Mouse (Mus musculus) cortical plate, adult 2 months (tissue): ENCODE results near the gene Slc4a1. TPM values are rescaled to one million over a fixed set of nuclear protein-coding genes. Genes with fewer than 3 reads are reported as not detected.
A peak's percentile ranks its signal among the peaks of the same experiment; 100 is the strongest.
"Not testable (repeated sequence)": the region's sequence is repeated elsewhere in the genome, so short reads cannot be mapped to it uniquely, and the experiment has no call there.

Source experiments
- H3K27ac ChIP-seq: fragments of 200-500 bp; 2 replicates; pipeline ENCODE4 v1.5.1; 2012; ENCODE audit warnings: low read length, control low read depth, inconsistent platforms; ENCODE audit not compliant: insufficient read depth
- H3K4me1 ChIP-seq: fragments of 200-500 bp; 2 replicates; pipeline ENCODE4 v1.6.1; 2011; ENCODE audit warnings: low read length; ENCODE audit not compliant: control insufficient read depth, insufficient read depth
- H3K4me3 ChIP-seq: fragments of 200-500 bp; 2 replicates; pipeline ENCODE4 v1.5.1; 2011; ENCODE audit warnings: mild to moderate bottlenecking, low read length, control low read depth; ENCODE audit not compliant: insufficient read depth
- CTCF ChIP-seq: fragments of 200-500 bp; IDR thresholded peaks from 2 replicates; pipeline ENCODE4 v1.5.1; 2011; ENCODE audit warnings: mild to moderate bottlenecking, control low read depth, low read length; ENCODE audit not compliant: insufficient read depth; ENCODE audit errors: extremely low read depth
- POLR2A ChIP-seq: fragments of 200-500 bp; IDR thresholded peaks from 2 replicates; pipeline ENCODE4 v1.6.1; 2011; ENCODE audit warnings: mild to moderate bottlenecking, low read length, control low read depth; ENCODE audit not compliant: insufficient read depth; ENCODE audit errors: extremely low read depth
- polyA plus RNA-seq: library from polyadenylated mRNA; depleted of rRNA; stranded (reverse); fragments of >200 nt; gene quantifications from 2 replicates; pipeline ENCODE4 v1.2.3, GENCODE M21; 2012; rRNA removed

Slc4a1 gene
- 0.02 and 0.04 TPM in 2 replicates for polyA plus RNA-seq

DNA sequence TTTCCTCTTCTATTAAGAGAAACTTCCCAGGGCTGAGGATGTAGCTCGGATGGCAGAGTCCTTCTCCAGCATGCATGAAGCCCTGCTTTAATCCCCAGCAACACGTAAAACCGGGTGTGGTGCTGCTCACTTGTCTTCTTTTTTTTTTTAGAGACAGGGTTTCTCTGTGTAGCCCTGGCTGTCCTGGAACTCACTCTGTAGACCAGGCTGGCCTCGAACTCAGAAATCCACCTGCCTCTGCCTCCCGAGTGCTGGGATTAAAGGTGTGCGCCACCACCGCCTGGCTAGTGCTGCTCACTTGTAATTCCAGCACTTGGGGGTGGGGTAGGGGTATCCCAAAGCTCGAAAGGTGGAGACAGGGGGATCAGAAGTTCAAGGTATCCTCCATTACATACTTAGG, at the start of gene Slc4a1:
TSS of gene Slc4a1 (minus strand) at position 101 of the 400 bp plus-strand sequence.
- H3K27ac ChIP-seq, H3K4me1 ChIP-seq, H3K4me3 ChIP-seq: not testable (repeated sequence)

DNA sequence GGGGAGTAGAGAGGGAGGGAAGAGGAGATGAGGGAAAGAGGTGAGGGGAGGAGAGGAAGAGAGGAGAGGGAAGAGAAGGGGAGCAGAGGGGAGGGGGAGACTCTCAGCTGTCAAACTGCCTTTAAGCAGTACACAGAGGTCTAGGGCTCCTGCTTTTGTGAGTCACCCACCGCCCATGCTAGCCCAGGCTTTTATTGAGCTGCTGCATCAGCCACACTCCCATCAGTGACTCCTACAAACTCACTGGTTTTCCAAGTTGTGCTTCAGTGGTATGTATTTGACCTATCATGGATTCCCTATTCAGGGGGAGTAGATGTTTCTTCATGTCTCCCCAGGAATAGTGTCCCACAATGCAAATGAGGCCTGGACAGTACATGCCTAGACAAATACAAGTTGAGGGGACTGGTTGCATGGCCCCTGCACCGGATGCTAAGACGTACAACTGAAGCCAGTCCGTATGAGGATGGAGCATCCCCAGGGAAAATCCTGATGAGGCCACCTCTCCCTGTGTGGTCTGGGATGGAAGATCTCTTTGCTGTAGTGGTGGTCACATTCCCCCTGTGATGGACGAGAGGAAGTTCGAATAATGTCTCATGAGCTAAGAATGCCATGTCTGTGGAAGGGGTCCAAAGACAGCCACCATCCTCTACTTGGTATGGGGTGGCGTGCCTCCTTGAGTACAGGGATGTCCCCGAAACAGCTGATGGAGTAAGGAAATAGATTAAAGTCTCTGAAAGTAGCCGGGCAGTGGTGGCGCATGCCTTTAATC, 49.2 kb upstream of the Slc4a1 start:
- no peak overlapping the region for H3K4me3 ChIP-seq
- H3K4me1 ChIP-seq = no peaks in the 10 kb centered on the region
- TF ChIP-seq POLR2A (no peak), CTCF (no peak)
- no peak overlapping the region for H3K27ac ChIP-seq

- no peak overlapping the region for H3K4me3 ChIP-seq
- TF ChIP-seq CTCF (no peak), POLR2A (no peak)
- H3K27ac ChIP-seq = no peak overlapping the region
- no peaks in the 10 kb centered on the region for H3K4me1 ChIP-seq
These were observed 47.1 kb upstream of the Slc4a1 start for GRCm38 (mm10) chr11:102413059-102413458.

GRCm38 (mm10) chr11:102411704-102412103, 45.7 kb upstream of the Slc4a1 start:
- TF ChIP-seq CTCF (peak; percentile 96), POLR2A (no peak)

GRCm38 (mm10) chr11:102411061-102411460, 45.1 kb upstream of the Slc4a1 start:
- Histone ChIP-seq H3K4me1 (no peaks in the 10 kb centered on the region), H3K27ac (no peak overlapping the region), H3K4me3 (no peak overlapping the region)
- TF ChIP-seq POLR2A (no peak), CTCF (no peak)

More at GRCm38 (mm10) chr11:102411704-102412103, 45.7 kb upstream of the Slc4a1 start:
- Histone ChIP-seq H3K4me3 (no peak overlapping the region), H3K4me1 (no peaks in the 10 kb centered on the region), H3K27ac (no peak overlapping the region)

DNA sequence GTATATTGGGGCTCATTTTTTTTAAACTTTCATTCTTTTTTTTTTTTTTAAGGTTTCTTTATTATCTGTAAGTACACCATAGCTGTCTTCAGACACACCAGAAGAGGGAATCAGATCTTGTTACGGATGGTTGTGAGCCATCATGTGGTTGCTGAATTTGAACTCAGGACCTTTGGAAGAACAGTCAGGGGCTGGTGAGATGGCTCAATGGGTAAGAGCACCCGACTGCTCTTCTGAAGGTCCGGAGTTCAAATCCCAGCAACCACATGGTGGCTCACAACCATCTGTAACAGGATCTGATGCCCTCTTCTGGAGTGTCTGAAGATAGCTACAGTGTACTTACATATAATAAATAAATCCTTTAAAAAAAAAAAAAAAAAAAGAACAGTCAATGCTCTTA, 44.3 kb upstream of the Slc4a1 start:
- H3K4me3 ChIP-seq, H3K27ac ChIP-seq, H3K4me1 ChIP-seq: not testable (repeated sequence)

DNA sequence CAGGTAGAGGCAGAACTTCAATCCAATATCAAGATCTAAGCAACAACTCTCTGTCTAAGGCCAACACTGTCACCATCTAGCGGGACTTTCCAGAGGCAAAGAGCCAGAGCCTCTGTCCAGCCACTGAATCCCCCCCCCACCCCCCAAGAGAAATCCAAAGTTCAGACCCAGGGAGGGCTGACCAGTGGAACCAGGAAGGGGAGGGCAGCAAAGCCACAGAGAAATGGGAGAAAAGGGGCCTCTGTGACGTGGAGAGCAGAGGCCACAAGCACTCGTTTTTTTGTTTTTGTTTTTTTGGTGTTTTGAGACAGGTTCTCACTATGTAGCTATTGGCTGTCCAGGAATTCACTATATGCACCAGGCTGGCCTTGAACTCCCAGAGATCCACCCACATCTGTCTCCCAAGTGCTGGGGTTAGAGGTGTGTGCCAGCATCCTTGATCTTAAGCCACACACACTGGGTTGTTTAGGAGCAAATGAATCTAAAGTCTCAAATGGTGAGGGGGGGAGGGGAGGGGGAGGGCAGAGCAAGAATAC, 43.9 kb upstream of the Slc4a1 start:
- H3K4me1 ChIP-seq = 0 out of 2 replicates have a peak, but pooled peaks cover 2% of the 10 kb centered on the region
- no peak overlapping the region for H3K27ac ChIP-seq
- no peak for TF ChIP-seq CTCF
- TF ChIP-seq POLR2A = no peak
- H3K4me3 ChIP-seq = no peak overlapping the region

DNA sequence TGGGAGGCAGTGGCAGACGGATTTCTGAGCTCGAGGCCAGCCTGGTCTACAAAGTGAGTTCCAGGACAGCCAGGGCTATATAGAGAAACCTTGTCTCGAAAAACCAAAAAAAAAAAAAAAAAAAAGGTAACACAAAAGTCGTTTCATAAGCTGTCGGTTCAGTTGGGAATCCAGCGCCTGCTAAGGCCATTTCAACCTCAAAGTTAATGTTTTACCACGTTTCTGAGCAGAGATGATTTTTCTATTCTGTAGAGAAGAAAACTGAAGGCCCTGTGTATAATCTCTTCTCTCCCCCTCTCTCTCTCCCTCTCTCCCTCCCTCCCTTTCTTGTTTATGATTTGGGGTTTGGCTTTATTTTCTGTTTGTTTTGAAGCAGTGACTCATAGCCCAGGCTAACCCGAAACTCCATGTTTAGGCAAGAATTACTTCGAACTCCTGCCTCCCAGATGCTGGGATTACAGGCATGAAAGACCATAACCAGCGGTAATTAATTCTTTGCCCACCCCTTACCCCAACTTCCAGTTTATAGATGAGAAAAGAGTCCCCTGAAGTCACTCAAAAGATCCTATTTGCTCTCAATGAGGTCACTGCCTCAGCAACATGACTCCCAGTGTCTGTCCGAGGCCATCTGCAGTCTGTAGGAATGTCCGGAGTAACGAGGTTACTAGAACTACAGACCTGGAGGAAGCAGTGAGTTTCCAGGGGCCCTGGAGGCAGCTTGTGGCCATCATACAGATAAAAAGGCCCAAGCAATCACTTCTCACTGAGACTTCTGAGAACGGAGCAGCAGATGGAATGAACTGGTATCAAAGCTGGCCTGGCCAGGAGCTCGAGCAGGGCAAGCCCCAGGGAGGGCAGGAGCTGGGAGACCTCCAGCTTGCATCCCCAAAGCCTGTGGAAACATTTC, 43.1 kb upstream of the Slc4a1 start:
- H3K4me1 ChIP-seq = 0 out of 2 replicates have a peak, but pooled peaks cover 2% of the 10 kb centered on the region
- 0 out of 2 replicates have a peak overlapping the region, but pooled peaks have one; percentile 32 for H3K27ac ChIP-seq
- TF ChIP-seq POLR2A (no peak), CTCF (no peak)
- H3K4me3 ChIP-seq = peak overlapping the region; percentile 76; the same call in 1 of the 2 replicates

DNA sequence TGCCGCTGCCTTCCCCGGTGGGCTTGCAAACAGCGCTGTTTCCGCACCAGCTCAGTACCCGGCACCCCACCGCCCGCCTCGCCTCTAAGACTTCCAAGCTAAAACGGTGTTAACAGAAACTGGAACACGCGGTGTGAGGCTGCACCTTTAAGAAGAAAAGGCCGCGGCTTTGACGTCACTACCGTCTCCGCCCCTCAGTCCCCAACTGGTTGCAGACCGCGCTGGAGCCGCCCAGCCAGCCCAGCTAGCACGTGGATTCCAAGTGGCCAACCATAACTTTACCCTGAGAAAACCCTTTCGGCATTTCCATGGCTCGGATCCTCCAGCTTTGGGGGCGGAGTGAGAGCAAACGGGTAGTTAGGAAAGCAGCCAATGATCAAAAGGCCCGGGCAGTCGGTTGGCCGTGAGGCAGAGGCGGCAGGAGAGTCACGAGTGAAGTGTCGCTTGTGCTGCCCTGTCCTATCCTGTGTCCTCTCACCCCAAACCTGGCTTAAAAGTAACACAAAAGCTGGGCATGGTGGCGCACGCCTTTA, 42.4 kb upstream of the Slc4a1 start:
- Histone ChIP-seq H3K4me1 (0 out of 2 replicates have a peak, but pooled peaks cover 2% of the 10 kb centered on the region), H3K27ac (0 out of 2 replicates have a peak overlapping the region, but pooled peaks have one; percentile 32), H3K4me3 (peak overlapping the region; percentile 76)
- TF ChIP-seq CTCF (no peak), POLR2A (peak; percentile 82)
